In genomic region chr1:189253207-189253606, GRCm38 (mm10) we compare ENCODE assay signal across 11 mouse cellular contexts.
DNase-seq lines count a peak whose midpoint lies in the region; ATAC-seq and TF ChIP-seq lines count a peak whose summit lies in the region.
"Had no signal": no experiment of that assay in that cellular context is flagged by ENCODE, and none has a peak within 500 bp of the region (broad histone marks: within the 10 kb centered on the region; RNA-seq: fewer than 3 reads in every experiment).

No protein-coding gene starts in this region.

- dilution Hi-C loops in CH12.LX (cut with MboI; ENCODE audit: extremely low pct_ligation_motif_present, extremely low pct_unique_long_range_greater_than_20kb, low sequenced_read_pairs) = no loop called here

- no peaks in the 10 kb centered on the region for H3K79me2 ChIP-seq in CH12.LX (replicated peaks; ENCODE audit: control insufficient read depth, extremely low read depth, insufficient read depth, poor library complexity, severe bottlenecking)

- no peak overlapping the region for H3K9ac ChIP-seq in CH12.LX (ENCODE audit: insufficient read depth, low read depth)
- H3K9ac ChIP-seq in liver, embryonic 14.5 days (replicated peaks) = no peak overlapping the region
- H3K9ac ChIP-seq: embryonic facial prominence, embryonic 15.5 days; midbrain, embryonic 12.5 days had no signal

- no peak for TF ChIP-seq EP300 in CH12.LX (IDR thresholded peaks at IDR 0.05; ENCODE audit: low read length)
- TF ChIP-seq EP300 in liver, embryonic 14.5 days (IDR thresholded peaks at IDR 0.05; ENCODE audit: low read depth) = no peak

- peak; percentile 25 for TF ChIP-seq RAD21 in CH12.LX (IDR thresholded peaks at IDR 0.05; ENCODE audit: low read depth, low read length)

- no peak for ATAC-seq in liver, embryonic 14.5 days (ENCODE audit: insufficient read depth)
- no peak for ATAC-seq in inflammation-experienced regulatory T-cells, adult 6 months
- no peak for ATAC-seq in cerebellum, adult (ENCODE audit: insufficient number of reproducible peaks, low FRiP score, low TSS enrichment)

- H3K4me2 ChIP-seq in CH12.LX (ENCODE audit: insufficient read depth, low read depth, poor library complexity, severe bottlenecking) = no peak overlapping the region
- H3K4me2 ChIP-seq in liver, embryonic 14.5 days (ENCODE audit: low read depth) = no peak overlapping the region
- H3K4me2 ChIP-seq: embryonic facial prominence, embryonic 15.5 days; midbrain, embryonic 12.5 days had no signal

- H3K9me3 ChIP-seq in CH12.LX (replicated peaks; ENCODE audit: low read length) = no peaks in the 10 kb centered on the region
- no peaks in the 10 kb centered on the region for H3K9me3 ChIP-seq in liver, embryonic 14.5 days (ENCODE audit: control insufficient read depth, low read length)
- H3K9me3 ChIP-seq: embryonic facial prominence, embryonic 15.5 days; midbrain, embryonic 12.5 days had no signal

- TF ChIP-seq POLR2A in CH12.LX (IDR thresholded peaks at IDR 0.05; ENCODE audit: low read depth, low read length) = no peak

- no peaks in the 10 kb centered on the region for H3K36me3 ChIP-seq in CH12.LX (replicated peaks in 1 of 2; ENCODE audit: control insufficient read depth in 1 of 2, insufficient read depth in 1 of 2, low read length in 1 of 2)
- H3K36me3 ChIP-seq in liver, embryonic 14.5 days (replicated peaks; ENCODE audit: control insufficient read depth, insufficient read depth, low read depth) = no peaks in the 10 kb centered on the region
- H3K36me3 ChIP-seq: embryonic facial prominence, embryonic 15.5 days; midbrain, embryonic 12.5 days had no signal

- peak; percentile 72 for TF ChIP-seq CTCF in layer of hippocampus, adult 2 months (conservative IDR thresholded peaks at IDR 0.05)
- peak; percentile 36 to 40; a peak in 3 of 4 replicates for TF ChIP-seq CTCF in CH12.LX (conservative IDR thresholded peaks at IDR 0.05 in 1 of 2, IDR thresholded peaks at IDR 0.05 in 1 of 2; ENCODE audit: low read depth in 2 of 2, low read length in 2 of 2)
- peak; percentile 57 for TF ChIP-seq CTCF in liver, embryonic 14.5 days (IDR thresholded peaks at IDR 0.05; ENCODE audit: low read depth)

- no peaks in the 10 kb centered on the region for H3K4me1 ChIP-seq in CH12.LX (ENCODE audit: control insufficient read depth in 1 of 2, insufficient read depth in 2 of 2)
- no peaks in the 10 kb centered on the region for H3K4me1 ChIP-seq in liver, embryonic 14.5 days (replicated peaks; ENCODE audit: control insufficient read depth in 2 of 2, insufficient read depth in 2 of 2, low read length in 1 of 2)
- H3K4me1 ChIP-seq: embryonic facial prominence, embryonic 15.5 days had no signal

- no peak overlapping the region for H3K27ac ChIP-seq in layer of hippocampus, adult 2 months
- H3K27ac ChIP-seq in CH12.LX (ENCODE audit: insufficient read depth, low read depth) = no peak overlapping the region
- H3K27ac ChIP-seq in liver, embryonic 14.5 days = no peak overlapping the region
- H3K27ac ChIP-seq: embryonic facial prominence, embryonic 15.5 days; midbrain, embryonic 12.5 days had no signal

- H3K27me3 ChIP-seq in CH12.LX (replicated peaks) = no peaks in the 10 kb centered on the region
- no peaks in the 10 kb centered on the region for H3K27me3 ChIP-seq in liver, embryonic 14.5 days (ENCODE audit: control insufficient read depth, insufficient read depth, low read length)
- H3K27me3 ChIP-seq: embryonic facial prominence, embryonic 15.5 days; midbrain, embryonic 12.5 days had no signal

- whole genome bisulfite sequencing in liver, embryonic 14.5 days (ENCODE audit: insufficient replicate concordance) = 43% methylated on average over 3 of the region's 3 CpGs

- DNase-seq in layer of hippocampus, adult 2 months (ENCODE audit: low spot score in 2 of 2) = peak in 1 of 2 experiments; percentile 11
- DNase-seq in layer of hippocampus, postnatal 14 days (ENCODE audit: low spot score in 2 of 2) = no peak
- peak; percentile 51 for DNase-seq in A20 (ENCODE audit: low read depth, low spot score)
- peak; percentile 31 for DNase-seq in CH12.LX (ENCODE audit: extremely low read depth)
- no peak for DNase-seq in liver, embryonic 14.5 days (ENCODE audit: low read depth in 3 of 3, low spot score in 3 of 3)
- DNase-seq: adrenal gland, postnatal 25 days; heart, adult 18-20 months had no signal

- in situ Hi-C loops in CH12.LX (cut with MboI; ENCODE audit: low pct_ligation_motif_present, low pct_unique_long_range_greater_than_20kb, low sequenced_read_pairs) = no loop called here

- H3K4me3 ChIP-seq in layer of hippocampus, adult 2 months = no peak overlapping the region
- no peak overlapping the region for H3K4me3 ChIP-seq in CH12.LX (replicated peaks in 1 of 3; ENCODE audit: low read depth in 2 of 3, low read length in 2 of 3, poor library complexity in 1 of 3)
- H3K4me3 ChIP-seq in liver, embryonic 14.5 days (ENCODE audit: insufficient read depth in 1 of 2, low read depth in 2 of 2, low read length in 2 of 2) = no peak overlapping the region
- H3K4me3 ChIP-seq: embryonic facial prominence, embryonic 15.5 days; midbrain, embryonic 12.5 days had no signal

TF ChIP-seq in CH12.LX, 34 proteins besides CTCF, POLR2A, EP300 and RAD21:
- TF ChIP-seq SMC3 (IDR thresholded peaks at IDR 0.05; ENCODE audit: low read depth, low read length) (peak; percentile 30), MYC (IDR thresholded peaks at IDR 0.05; ENCODE audit: low read depth, low read length) (no peak)

Comparison
In these comparisons a context has a peak if more than half of its experiments do, and no peak if none do; other contexts are left out.
1. DNase-seq: peak in A20 (single experiment) and CH12.LX (single experiment); none in layer of hippocampus, postnatal 14 days (0 of 2) and liver, embryonic 14.5 days (0 of 3).
2. Peak in every context shown above with its lines, with median percentiles within 50 percentile points of each other: CTCF ChIP-seq.